Mouse (Mus musculus) erythroblast, embryonic 14.5 days (primary cell): ENCODE results near the gene Ankrd54. TPM values are rescaled to one million over a fixed set of nuclear protein-coding genes. Genes with fewer than 3 reads are reported as not detected.
"Not testable (repeated sequence)": the region's sequence is repeated elsewhere in the genome, so short reads cannot be mapped to it uniquely, and the experiment has no call there.

Source experiments
- H3K27me3 ChIP-seq: 2 replicates; pipeline ENCODE4 v1.6.1; 2012; ENCODE audit warnings: inconsistent platforms; ENCODE audit not compliant: control insufficient read depth
- H3K36me3 ChIP-seq: 2 replicates; pipeline ENCODE4 v1.6.1; 2012; ENCODE audit warnings: mild to moderate bottlenecking, inconsistent platforms; ENCODE audit not compliant: control insufficient read depth
- H3K4me1 ChIP-seq: 2 replicates; pipeline ENCODE4 v1.6.1; 2012; ENCODE audit warnings: inconsistent platforms; ENCODE audit not compliant: control insufficient read depth
- H3K4me3 ChIP-seq: replicated peaks from 2 replicates; pipeline ENCODE3; 2012; ENCODE audit warnings: moderate library complexity, mild to moderate bottlenecking, inconsistent platforms
- H3K9me3 ChIP-seq: 2 replicates; pipeline ENCODE4 v1.6.1; 2012; ENCODE audit warnings: low read length, inconsistent platforms, mixed read lengths; ENCODE audit not compliant: control insufficient read depth
- GATA1 ChIP-seq: IDR thresholded peaks from 2 replicates; pipeline ENCODE4 v1.6.1; 2012; ENCODE audit warnings: low read length, inconsistent platforms, mixed read lengths
- TAL1 ChIP-seq: IDR thresholded peaks from 3 replicates; pipeline ENCODE4 v1.6.1; 2012; ENCODE audit warnings: low read length, inconsistent platforms, mixed read lengths
- polyA plus RNA-seq: library from polyadenylated mRNA; stranded (reverse); fragments of >175 nt; gene quantifications from 2 replicates; pipeline ENCODE4 v1.2.3, GENCODE M21; 2012

Gene Ankrd54
- polyA plus RNA-seq, 1 experiment, result 13.6 TPM

GRCm38 (mm10) chr15:79011550-79011949, 51.1 kb downstream of the Ankrd54 start:
- no peaks in the 10 kb centered on the region for H3K27me3 ChIP-seq
- H3K4me3 ChIP-seq, result no peak overlapping the region
- peaks cover 3% of the 10 kb centered on the region; the same call in 1 of the 2 replicates for H3K36me3 ChIP-seq
- TF ChIP-seq GATA1 (no peak), TAL1 (no peak)
- no peaks in the 10 kb centered on the region for H3K4me1 ChIP-seq
- H3K9me3 ChIP-seq, result no peaks in the 10 kb centered on the region

GRCm38 (mm10) chr15:79009734-79010133, 53.0 kb downstream of the Ankrd54 start:
- H3K36me3 ChIP-seq, result peaks cover 18% of the 10 kb centered on the region
- no peaks in the 10 kb centered on the region for H3K9me3 ChIP-seq
- no peak overlapping the region for H3K4me3 ChIP-seq
- no peaks in the 10 kb centered on the region for H3K27me3 ChIP-seq
- TF ChIP-seq TAL1, result no peak
- TF ChIP-seq GATA1, result no peak
- H3K4me1 ChIP-seq, result no peaks in the 10 kb centered on the region

GRCm38 (mm10) chr15:79007836-79008235, 54.9 kb downstream of the Ankrd54 start:
- peaks cover 37% of the 10 kb centered on the region for H3K36me3 ChIP-seq
- not testable (repeated sequence) for H3K9me3 ChIP-seq, H3K4me3 ChIP-seq, H3K27me3 ChIP-seq, H3K4me1 ChIP-seq

GRCm38 (mm10) chr15:79007059-79007458, 55.6 kb downstream of the Ankrd54 start:
- TF ChIP-seq TAL1 (no peak), GATA1 (no peak)
- no peaks in the 10 kb centered on the region for H3K4me1 ChIP-seq
- no peaks in the 10 kb centered on the region for H3K27me3 ChIP-seq
- peaks cover 44% of the 10 kb centered on the region for H3K36me3 ChIP-seq
- H3K9me3 ChIP-seq, result no peaks in the 10 kb centered on the region
- no peak overlapping the region for H3K4me3 ChIP-seq

GRCm38 (mm10) chr15:79006638-79007037, 56.1 kb downstream of the Ankrd54 start:
- no peak for TF ChIP-seq GATA1
- TF ChIP-seq TAL1, result no peak
- Histone ChIP-seq H3K4me3 (no peak overlapping the region), H3K36me3 (peaks cover 48% of the 10 kb centered on the region), H3K4me1 (no peaks in the 10 kb centered on the region; the same call in 1 of the 2 replicates), H3K27me3 (no peaks in the 10 kb centered on the region), H3K9me3 (no peaks in the 10 kb centered on the region)

GRCm38 (mm10) chr15:79005581-79005980, 57.1 kb downstream of the Ankrd54 start:
- no peak overlapping the region for H3K4me3 ChIP-seq
- H3K36me3 ChIP-seq, result peaks cover 56% of the 10 kb centered on the region
- no peak for TF ChIP-seq TAL1
- TF ChIP-seq GATA1, result no peak
- H3K4me1 ChIP-seq, result no peaks in the 10 kb centered on the region; the same call in 1 of the 2 replicates
- H3K9me3 ChIP-seq, result no peaks in the 10 kb centered on the region
- no peaks in the 10 kb centered on the region for H3K27me3 ChIP-seq

Other genes with a start within 250 kb of the Ankrd54 start
- gene Cdc42ep1, start 220.3 kb downstream of the Ankrd54 start, polyA plus RNA-seq, result 0.04 and 0.05 TPM in 2 replicates
- gene Lgals2, start 207.4 kb downstream of the Ankrd54 start, polyA plus RNA-seq, result not detected in 2 replicates
- gene Gga1, start 185.7 kb downstream of the Ankrd54 start, polyA plus RNA-seq, result 13.3 and 13.7 TPM in 2 replicates
- gene Gm49510, start 163.2 kb downstream of the Ankrd54 start, polyA plus RNA-seq, result 0.04 TPM in 1 of 2 replicates, not detected in the other
- gene Sh3bp1, start 163.1 kb downstream of the Ankrd54 start, polyA plus RNA-seq, result 13.6 and 16.2 TPM in 2 replicates
- 2.1 and 3.0 TPM in 2 replicates for gene Pdxp, start 149.0 kb downstream of the Ankrd54 start, polyA plus RNA-seq
- 121 and 168 TPM in 2 replicates for gene Lgals1, start 136.2 kb downstream of the Ankrd54 start, polyA plus RNA-seq
- 3.9 and 5.4 TPM in 2 replicates for gene Nol12, start 128.0 kb downstream of the Ankrd54 start, polyA plus RNA-seq
- 19.1 and 20.3 TPM in 2 replicates for gene Triobp, start 115.2 kb downstream of the Ankrd54 start, polyA plus RNA-seq
- gene H1f0, start 34.4 kb downstream of the Ankrd54 start, polyA plus RNA-seq, result 15.5 and 19.5 TPM in 2 replicates
- gene Galr3, start 21.0 kb downstream of the Ankrd54 start, polyA plus RNA-seq, result 0.06 TPM in 1 of 2 replicates, not detected in the other
- gene Eif3l, start 12.3 kb upstream of the Ankrd54 start, polyA plus RNA-seq, result 1.8 and 3.6 TPM in 2 replicates
- gene Micall1, start 46.0 kb upstream of the Ankrd54 start, polyA plus RNA-seq, result 0.05 and 0.09 TPM in 2 replicates
- gene Polr2f, start 78.1 kb upstream of the Ankrd54 start, polyA plus RNA-seq, result 13.8 and 15.3 TPM in 2 replicates
- gene 1700088E04Rik, start 78.4 kb upstream of the Ankrd54 start, polyA plus RNA-seq, result not detected in 2 replicates
- gene Sox10, start 102.3 kb upstream of the Ankrd54 start, polyA plus RNA-seq, result not detected in 2 replicates
- gene Pick1, start 166.3 kb upstream of the Ankrd54 start, polyA plus RNA-seq, result 0.76 and 0.91 TPM in 2 replicates
- not detected in 2 replicates for gene Gm49486, start 166.5 kb upstream of the Ankrd54 start, polyA plus RNA-seq
- gene Slc16a8, start 191.9 kb upstream of the Ankrd54 start, polyA plus RNA-seq, result not detected in 2 replicates
- gene Baiap2l2, start 222.6 kb upstream of the Ankrd54 start, polyA plus RNA-seq, result not detected in 2 replicates